Mouse (Mus musculus): ENCODE data around the gene Enpp6.

DNA sequence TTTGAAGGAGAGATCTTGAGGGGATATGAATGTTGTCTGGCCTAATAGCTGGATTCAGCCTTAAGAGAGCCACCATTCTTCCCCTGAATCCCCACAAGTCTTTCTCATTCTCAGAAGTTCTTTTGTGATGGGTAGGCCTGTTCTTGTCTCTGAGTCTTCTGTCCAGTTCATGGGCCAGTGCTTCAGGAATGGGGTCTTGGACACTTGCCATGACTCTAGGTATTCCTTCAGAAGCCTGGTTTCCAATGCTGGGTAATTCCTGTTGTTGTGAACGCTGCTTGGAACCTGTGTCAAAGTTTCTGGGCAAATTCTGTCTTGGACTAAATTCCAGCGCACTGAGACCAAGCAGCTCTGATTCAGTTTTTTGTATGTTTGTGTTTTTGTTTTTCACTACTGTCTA is 60.5 kb downstream of the Enpp6 start:
- TF ChIP-seq CTCF (IDR thresholded peaks at IDR 0.05; ENCODE audit: borderline replicate concordance, insufficient read depth, low read length) (no peak), POLR2A (IDR thresholded peaks at IDR 0.05; ENCODE audit: low read depth, low read length) (no peak)
